Mouse (Mus musculus) olfactory bulb, adult 2 months (tissue): ENCODE results near the gene Cog5.

Experiments
- CTCF ChIP-seq: fragments of 200-500 bp; IDR thresholded peaks from 2 replicates; pipeline ENCODE4 v1.5.1; 2012; ENCODE audit warnings: low read depth, mild to moderate bottlenecking, low read length, moderate library complexity; ENCODE audit not compliant: insufficient read depth
- POLR2A ChIP-seq: fragments of 200-500 bp; IDR thresholded peaks from 2 replicates; pipeline ENCODE4 v1.6.1; 2012; ENCODE audit warnings: mild to moderate bottlenecking, low read depth, low read length, moderate library complexity; ENCODE audit not compliant: insufficient read depth

DNA sequence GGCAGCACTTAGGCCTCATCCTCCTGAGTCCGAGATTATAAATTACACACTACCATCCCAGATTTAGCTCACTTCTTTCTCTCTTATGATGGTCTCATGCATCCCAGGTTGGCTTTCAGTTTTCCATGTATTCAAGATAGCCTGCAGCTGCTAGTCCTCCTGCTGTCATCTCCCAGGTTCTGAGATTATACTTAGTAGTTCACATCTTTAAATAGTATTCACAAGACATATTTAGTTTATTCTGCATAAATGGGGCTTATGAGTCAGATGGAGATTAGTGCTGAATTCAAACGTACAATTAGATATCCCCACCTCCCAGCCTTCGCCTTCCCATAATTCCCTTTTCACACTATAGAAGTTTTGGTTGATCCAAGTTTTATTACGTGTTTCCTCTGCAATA lies 222.1 kb downstream of the Cog5 start:
- TF ChIP-seq CTCF (no peak), POLR2A (no peak)
